Mouse (Mus musculus): ENCODE data around the gene Il9. TPM values are rescaled to one million over a fixed set of nuclear protein-coding genes. Genes with fewer than 3 reads are reported as not detected.

Il9 gene
- polyA plus RNA-seq, 1 experiment: not detected

DNA sequence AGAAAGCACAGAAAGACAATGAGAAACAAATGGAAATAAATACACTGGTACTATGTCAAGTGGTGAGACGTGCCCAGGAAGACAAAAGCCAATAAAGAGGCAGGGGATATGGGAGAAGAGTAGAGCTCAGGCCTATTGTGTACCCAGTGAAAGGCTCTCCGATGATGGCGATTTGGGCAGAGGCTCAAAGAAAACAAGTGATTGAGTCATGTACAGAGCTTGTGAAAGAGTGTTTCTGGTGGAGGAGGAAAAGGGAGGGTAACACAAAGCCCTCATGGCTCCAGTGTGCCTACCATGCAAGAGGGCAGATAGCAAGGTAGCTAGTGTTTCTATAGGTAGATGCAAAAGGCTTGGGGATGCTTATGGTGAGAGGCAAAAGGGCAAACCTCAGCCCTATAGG, 12.4 kb upstream of the Il9 start:
- Histone ChIP-seq H3K27ac (replicated peaks; ENCODE audit: low read depth, low read length) (no peak overlapping the region), H3K4me3 (ENCODE audit: insufficient read depth, low read depth, low read length) (no peak overlapping the region), H3K4me1 (ENCODE audit: control insufficient read depth, insufficient read depth, insufficient read length, low read length) (no peaks in the 10 kb centered on the region)

DNA sequence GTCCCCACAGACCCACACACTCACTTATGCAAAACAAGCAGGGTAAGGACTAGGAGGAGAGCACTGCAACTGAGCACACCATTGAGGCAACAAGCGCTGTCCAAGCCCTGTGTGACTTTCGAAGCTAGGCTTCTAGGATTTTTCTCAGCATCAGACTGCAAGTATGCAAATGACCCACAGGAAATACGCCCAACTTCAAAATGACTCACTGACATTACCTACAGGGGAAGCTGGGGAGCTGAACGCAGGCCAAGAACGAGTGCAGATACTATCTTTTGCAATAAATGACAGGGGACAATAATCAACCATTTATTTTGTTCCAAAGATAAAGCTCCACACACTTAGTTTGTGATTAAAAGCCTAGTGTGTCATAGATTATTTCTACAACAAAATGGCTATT, 6.0 kb upstream of the Il9 start:
- H3K4me3 ChIP-seq (ENCODE audit: insufficient read depth, low read depth, low read length): no peak overlapping the region
- H3K4me1 ChIP-seq (ENCODE audit: control insufficient read depth, insufficient read depth, insufficient read length, low read length): no peaks in the 10 kb centered on the region

DNA sequence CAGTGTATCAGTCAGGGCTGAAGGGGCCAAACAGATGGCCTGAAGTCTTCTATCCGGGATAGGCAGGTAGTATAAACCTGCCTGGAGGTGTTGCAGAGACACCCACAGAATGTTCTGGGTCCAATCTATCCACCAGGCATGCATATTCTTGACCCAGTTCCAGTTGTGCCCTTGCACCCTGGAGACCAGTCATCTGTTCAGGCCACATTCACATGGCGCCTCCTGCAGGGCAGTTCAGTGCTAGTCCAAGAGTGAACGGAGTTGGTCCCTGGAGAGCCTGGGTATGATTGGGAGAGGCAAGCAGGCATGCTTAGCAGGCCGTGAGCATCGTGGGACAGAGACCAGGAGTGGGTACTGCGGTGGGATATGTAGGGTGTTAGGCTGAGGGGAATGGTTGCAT, 4.0 kb downstream of the Il9 start:
- Histone ChIP-seq H3K4me3 (ENCODE audit: insufficient read depth, low read depth, low read length) (no peak overlapping the region), H3K27ac (replicated peaks; ENCODE audit: low read depth, low read length) (no peak overlapping the region), H3K4me1 (ENCODE audit: control insufficient read depth, insufficient read depth, insufficient read length, low read length) (no peaks in the 10 kb centered on the region)

More for the DNA sequence above, 6.0 kb upstream of the Il9 start:
- no peak overlapping the region for H3K27ac ChIP-seq (replicated peaks; ENCODE audit: low read depth, low read length)

DNA sequence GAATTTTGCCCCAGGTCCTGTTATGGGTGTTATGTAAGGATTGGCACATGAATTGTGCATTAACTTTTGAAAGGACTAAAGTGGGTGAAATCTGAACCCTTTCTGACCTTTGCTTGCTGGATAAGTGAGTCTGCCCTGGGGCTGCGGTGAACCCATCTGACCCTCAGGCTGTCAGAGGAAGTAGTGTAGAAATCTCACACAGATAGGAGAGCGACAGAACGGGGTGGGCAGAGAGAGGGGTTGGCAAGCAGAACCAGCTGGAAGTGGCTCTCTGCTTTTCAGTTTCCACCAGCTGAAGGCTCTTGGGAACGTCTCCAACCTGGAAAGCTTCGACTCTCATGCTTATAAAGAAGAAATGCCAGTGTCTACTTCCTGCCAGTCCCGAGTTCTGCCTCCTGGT, 4.8 kb downstream of the Il9 start:
- H3K4me1 ChIP-seq (ENCODE audit: control insufficient read depth, insufficient read depth, insufficient read length, low read length): no peaks in the 10 kb centered on the region
- H3K27ac ChIP-seq (replicated peaks; ENCODE audit: low read depth, low read length): no peak overlapping the region
- no peak overlapping the region for H3K4me3 ChIP-seq (ENCODE audit: insufficient read depth, low read depth, low read length)

DNA sequence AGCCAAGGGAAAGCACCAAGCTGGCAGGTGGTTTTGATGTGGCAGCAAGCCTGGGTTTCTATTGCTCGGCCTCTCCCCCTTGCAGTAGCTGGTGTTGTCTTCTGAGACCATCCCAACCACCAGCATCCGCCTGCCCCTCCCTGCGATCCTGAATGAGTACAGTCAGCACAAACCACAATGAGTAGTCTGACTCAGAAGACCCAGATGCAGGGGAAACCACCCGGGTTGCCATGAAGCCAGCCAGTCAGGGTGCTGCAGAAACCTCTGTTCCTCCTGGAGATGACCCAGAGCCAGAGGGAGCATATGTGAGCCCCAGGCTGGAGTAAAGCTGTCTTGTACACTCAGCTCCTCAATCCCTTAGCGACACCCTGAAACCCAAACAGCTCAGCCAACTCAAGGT, 5.3 kb downstream of the Il9 start:
- no peak overlapping the region for H3K4me3 ChIP-seq (ENCODE audit: insufficient read depth, low read depth, low read length)
- no peaks in the 10 kb centered on the region; the same call in 1 of the 2 replicates for H3K4me1 ChIP-seq (ENCODE audit: control insufficient read depth, insufficient read depth, insufficient read length, low read length)
- H3K27ac ChIP-seq (replicated peaks; ENCODE audit: low read depth, low read length): no peak overlapping the region

DNA sequence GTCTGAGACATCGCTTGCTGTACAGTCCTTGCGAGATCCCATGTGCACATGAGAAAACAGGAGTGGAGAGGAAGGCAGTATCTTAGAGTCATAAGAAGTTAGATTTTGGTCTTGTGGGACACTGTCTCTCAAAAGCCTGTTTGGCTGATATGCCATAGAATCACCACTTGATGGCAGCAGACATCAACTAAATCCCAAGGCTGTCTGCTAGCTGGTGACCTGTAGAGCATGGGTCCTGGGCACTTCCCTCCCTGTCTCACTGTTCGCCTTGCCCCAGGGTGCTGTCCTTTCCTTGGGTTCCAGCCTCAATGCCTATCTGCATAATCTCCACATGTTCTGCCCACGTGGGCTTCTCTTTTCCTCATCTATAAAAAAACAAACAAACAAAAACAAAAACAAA, 6.7 kb downstream of the Il9 start:
- no peak overlapping the region for H3K27ac ChIP-seq (replicated peaks; ENCODE audit: low read depth, low read length)

DNA sequence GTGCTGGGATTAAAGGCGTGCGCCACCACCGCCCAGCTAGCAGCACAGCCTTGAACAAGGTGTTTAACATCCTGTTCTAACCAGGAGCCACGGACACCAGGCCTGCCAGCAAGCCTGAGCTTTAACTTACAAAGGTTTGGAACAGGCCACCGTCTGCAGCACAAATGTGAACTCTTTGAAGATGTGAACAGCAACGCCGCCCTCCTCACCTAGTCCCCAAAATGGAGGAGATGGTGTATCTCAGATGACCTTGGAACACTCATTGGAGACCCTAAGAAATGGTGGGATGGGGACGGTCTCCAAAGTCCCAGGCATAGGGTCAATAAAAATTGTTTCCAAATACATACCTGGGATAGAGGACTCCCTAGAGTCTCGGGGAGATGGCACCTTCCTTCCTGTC, 9.4 kb downstream of the Il9 start:
- no peak overlapping the region for H3K4me3 ChIP-seq (ENCODE audit: insufficient read depth, low read depth, low read length)
- no peak overlapping the region for H3K27ac ChIP-seq (replicated peaks; ENCODE audit: low read depth, low read length)
- H3K4me1 ChIP-seq (ENCODE audit: control insufficient read depth, insufficient read depth, insufficient read length, low read length): peaks cover 4% of the 10 kb centered on the region; the same call in 1 of the 2 replicates

More for the DNA sequence above, 6.7 kb downstream of the Il9 start:
- H3K4me3 ChIP-seq (ENCODE audit: insufficient read depth, low read depth, low read length): no peak overlapping the region
- peaks cover 4% of the 10 kb centered on the region; the same call in 1 of the 2 replicates for H3K4me1 ChIP-seq (ENCODE audit: control insufficient read depth, insufficient read depth, insufficient read length, low read length)

DNA sequence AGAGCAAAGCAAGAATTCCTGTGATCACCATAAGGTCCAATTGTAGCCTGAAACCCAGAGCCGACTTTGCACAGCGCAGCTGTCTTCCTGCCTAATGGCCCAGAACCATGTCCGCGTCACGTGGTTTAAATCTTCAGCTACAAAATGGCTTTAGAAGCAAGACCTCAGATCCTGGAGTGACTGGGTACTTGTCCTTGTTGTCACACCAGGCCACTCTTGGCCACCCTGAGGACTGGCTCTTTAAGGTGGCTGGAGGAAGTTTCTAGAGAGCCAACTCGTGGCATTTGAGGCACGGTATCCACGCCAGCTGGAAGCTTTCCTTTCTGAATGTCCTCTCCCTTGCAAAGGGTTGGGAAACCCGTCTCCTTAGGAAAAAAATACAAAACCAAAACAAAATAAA, 10.1 kb downstream of the Il9 start:
- Histone ChIP-seq H3K4me1 (ENCODE audit: control insufficient read depth, insufficient read depth, insufficient read length, low read length) (peaks cover 4% of the 10 kb centered on the region; the same call in 1 of the 2 replicates), H3K27ac (replicated peaks; ENCODE audit: low read depth, low read length) (no peak overlapping the region), H3K4me3 (ENCODE audit: insufficient read depth, low read depth, low read length) (no peak overlapping the region)

DNA sequence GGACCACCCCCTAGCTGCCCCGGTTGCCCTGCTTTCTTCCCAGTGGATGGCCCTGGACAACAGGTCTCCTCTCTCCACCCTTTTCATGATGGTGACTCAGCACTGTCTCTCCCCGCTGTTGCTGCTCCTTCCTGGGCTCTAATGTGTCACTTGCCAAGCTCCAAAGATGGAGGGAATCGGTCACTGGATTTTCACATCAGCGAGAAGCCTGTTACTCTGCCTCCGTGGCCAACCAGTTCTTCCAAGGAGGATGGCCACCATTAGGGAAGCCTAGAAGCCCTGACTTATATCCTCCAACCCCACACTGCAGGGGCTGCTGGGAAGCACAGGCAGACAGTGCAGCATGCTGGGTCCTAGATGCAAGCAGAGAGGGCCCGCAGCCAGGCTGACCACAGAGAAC, 10.8 kb downstream of the Il9 start:
- H3K4me1 ChIP-seq (ENCODE audit: control insufficient read depth, insufficient read depth, insufficient read length, low read length): peaks cover 4% of the 10 kb centered on the region; the same call in 1 of the 2 replicates
- H3K27ac ChIP-seq (replicated peaks; ENCODE audit: low read depth, low read length): no peak overlapping the region
- no peak overlapping the region for H3K4me3 ChIP-seq (ENCODE audit: insufficient read depth, low read depth, low read length)

DNA sequence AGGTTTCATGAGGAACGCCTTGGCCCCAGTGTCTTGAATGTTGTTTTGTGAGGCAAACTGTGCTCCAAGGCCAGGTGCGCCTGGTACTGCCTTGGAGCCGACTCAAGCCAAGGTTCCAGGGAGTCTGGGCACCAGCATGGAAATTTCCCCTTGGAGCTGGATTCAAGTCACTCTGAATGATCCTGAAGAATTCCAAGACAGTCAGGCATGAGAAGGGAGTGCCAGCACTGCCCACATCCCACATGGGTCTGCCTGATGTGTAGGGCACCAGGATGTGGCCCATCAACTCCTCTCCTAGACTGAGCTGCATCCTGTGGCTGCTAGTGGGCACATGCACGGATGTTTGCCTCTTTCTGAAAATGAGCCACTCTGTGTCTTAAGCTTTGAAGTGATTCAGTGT, 13.5 kb downstream of the Il9 start:
- no peak overlapping the region for H3K4me3 ChIP-seq (ENCODE audit: insufficient read depth, low read depth, low read length)
- no peak overlapping the region for H3K27ac ChIP-seq (replicated peaks; ENCODE audit: low read depth, low read length)
- H3K4me1 ChIP-seq (ENCODE audit: control insufficient read depth, insufficient read depth, insufficient read length, low read length): peaks cover 4% of the 10 kb centered on the region; the same call in 1 of the 2 replicates

DNA sequence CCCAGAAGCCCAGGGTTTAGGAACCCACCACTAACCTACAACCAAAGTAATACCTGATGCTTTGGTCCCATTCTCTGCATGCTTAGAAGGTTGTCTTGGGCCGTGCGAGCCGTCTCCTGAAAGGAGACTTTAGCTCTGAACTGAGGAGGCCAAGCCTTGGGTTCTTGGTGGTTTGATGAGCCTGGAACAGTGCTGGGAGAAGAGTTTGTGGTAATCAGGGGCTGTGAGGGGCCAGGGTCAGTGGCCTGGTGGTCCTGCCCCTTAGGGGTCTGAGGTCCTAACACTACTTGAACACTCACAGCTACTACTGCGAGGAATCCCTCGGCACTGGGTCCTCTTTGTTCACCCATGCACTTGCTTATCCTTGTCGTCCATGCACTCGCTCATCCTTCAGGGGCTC, 14.3 kb downstream of the Il9 start:
- Histone ChIP-seq H3K4me3 (ENCODE audit: insufficient read depth, low read depth, low read length) (no peak overlapping the region), H3K27ac (replicated peaks; ENCODE audit: low read depth, low read length) (no peak overlapping the region)

DNA sequence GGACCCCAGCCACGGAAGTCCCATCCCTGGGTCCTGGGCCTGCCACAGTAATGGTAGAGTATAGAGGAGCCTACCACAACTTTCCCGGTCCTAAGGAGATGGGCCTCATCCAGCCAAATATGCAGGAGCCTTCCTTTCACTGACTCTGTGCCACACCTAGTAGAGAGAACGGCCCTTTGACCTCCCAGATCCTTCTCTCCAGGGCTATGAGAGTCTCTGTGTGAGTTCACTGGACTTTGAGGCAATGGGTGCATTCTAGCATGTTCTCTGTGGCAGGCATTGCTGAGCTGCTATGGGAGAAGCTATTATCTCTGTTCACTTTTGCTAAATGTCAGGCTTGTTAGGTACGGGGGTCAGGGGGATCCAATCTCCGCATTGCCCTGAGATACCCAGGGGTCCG, 18.3 kb downstream of the Il9 start:
- Histone ChIP-seq H3K4me3 (ENCODE audit: insufficient read depth, low read depth, low read length) (no peak overlapping the region), H3K27ac (replicated peaks; ENCODE audit: low read depth, low read length) (no peak overlapping the region), H3K4me1 (ENCODE audit: control insufficient read depth, insufficient read depth, insufficient read length, low read length) (no peaks in the 10 kb centered on the region)

More for the DNA sequence above, 14.3 kb downstream of the Il9 start:
- H3K4me1 ChIP-seq (ENCODE audit: control insufficient read depth, insufficient read depth, insufficient read length, low read length): peaks cover 4% of the 10 kb centered on the region; the same call in 1 of the 2 replicates

DNA sequence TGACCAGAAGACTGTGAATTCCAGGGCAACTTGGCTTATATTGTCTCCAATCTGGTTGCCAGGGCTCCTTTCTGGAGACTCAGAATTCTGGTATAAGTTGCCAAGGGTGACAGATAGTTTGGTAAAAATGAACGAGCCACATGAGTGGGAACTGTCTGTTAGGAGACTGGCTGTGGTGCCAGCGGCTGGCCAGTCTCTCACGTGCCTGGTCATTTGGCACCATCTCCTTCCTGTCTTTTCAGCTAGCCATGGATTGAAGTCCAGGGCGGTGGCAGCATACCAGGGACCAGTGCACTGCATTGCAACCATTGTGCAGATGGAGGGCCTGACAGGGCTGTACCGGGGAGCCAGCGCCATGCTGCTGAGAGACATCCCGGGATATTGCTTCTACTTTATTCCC, 18.8 kb downstream of the Il9 start:
- no peak overlapping the region for H3K4me3 ChIP-seq (ENCODE audit: insufficient read depth, low read depth, low read length)
- no peaks in the 10 kb centered on the region for H3K4me1 ChIP-seq (ENCODE audit: control insufficient read depth, insufficient read depth, insufficient read length, low read length)
- no peak overlapping the region for H3K27ac ChIP-seq (replicated peaks; ENCODE audit: low read depth, low read length)

DNA sequence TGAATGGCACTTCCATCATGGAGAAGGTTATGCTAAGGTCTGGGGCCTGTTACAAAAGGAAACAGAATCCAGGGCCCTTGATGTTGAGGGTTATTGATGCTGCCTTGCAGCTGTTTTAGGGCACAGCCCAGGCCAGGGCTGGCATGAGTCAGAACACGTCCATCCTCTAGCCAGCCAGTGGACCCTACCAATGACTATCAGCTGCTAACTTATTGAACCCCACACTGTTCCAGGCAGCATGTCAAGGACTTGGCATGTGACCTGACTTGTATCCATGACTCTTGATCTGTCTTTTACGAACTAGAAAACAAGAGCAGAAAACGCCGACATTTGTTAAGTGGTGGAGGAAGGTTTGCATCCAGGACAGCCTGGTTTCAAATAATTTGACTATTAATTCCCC, 19.3 kb downstream of the Il9 start:
- no peak overlapping the region for H3K4me3 ChIP-seq (ENCODE audit: insufficient read depth, low read depth, low read length)
- H3K4me1 ChIP-seq (ENCODE audit: control insufficient read depth, insufficient read depth, insufficient read length, low read length): no peaks in the 10 kb centered on the region
- no peak overlapping the region for H3K27ac ChIP-seq (replicated peaks; ENCODE audit: low read depth, low read length)

DNA sequence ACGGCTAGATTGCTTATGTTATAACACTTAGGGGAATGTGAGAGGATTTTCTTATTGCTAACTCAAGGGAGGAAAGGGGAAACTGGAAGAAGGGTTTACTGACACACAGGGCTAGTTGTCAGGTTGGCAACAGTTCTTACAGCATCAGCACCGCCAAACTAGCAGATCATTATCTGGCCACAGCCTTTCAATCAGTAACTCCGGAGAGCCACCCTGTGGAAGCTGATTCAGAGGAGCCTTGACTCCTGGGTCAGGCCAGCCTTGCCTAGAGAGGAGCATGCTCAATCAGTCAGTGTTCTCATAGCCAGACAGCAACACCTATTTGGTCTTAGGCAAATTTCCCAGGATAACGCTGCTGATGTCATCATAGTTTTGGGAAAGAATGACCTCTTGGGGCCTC, 20.6 kb downstream of the Il9 start:
- Histone ChIP-seq H3K4me1 (ENCODE audit: control insufficient read depth, insufficient read depth, insufficient read length, low read length) (no peaks in the 10 kb centered on the region), H3K27ac (replicated peaks; ENCODE audit: low read depth, low read length) (no peak overlapping the region), H3K4me3 (ENCODE audit: insufficient read depth, low read depth, low read length) (no peak overlapping the region)

DNA sequence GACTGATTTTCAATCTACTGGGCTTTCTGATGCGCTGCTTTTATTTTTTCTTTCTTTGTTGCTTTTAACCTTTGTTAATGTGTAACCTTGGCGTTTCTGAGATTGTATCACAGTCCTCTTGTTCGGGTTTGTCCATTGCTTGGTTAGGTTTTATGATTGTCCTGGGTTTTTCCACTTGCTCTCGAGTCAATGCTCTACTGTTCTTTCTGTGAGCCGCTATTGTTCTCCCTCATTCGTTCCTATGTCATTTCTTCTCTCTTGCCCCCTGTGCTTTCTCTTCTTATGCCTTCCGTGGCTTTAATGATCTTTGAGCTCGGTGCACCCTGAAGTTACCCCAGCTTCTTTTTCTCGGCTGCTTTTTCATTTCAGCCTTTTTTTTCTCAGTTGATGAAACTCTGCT, 24.0 kb downstream of the Il9 start:
- Histone ChIP-seq H3K4me3 (ENCODE audit: insufficient read depth, low read depth, low read length) (no peak overlapping the region), H3K4me1 (ENCODE audit: control insufficient read depth, insufficient read depth, insufficient read length, low read length) (no peaks in the 10 kb centered on the region), H3K27ac (replicated peaks; ENCODE audit: low read depth, low read length) (no peak overlapping the region)

DNA sequence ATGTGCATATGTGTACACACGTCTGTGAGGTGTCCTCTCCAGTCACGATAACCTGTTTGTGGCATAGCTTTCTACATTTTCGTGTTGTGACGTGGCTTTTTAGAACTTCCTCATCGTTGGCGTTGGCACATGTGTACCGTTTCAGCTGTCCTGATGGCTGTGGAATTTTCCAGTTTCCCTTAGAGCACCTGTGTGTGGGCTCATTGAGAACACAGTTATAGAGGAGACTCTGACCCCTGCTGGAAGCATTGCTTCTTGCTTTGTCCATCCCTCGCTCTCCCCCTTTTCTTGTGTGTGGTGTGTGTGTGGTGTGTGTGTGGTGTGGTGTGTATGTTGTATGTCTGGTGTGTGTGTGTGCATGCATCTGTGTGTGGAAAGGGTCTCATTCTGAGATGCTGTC, 32.0 kb downstream of the Il9 start:
- H3K4me3 ChIP-seq (ENCODE audit: insufficient read depth, low read depth, low read length): no peak overlapping the region
- H3K27ac ChIP-seq (replicated peaks; ENCODE audit: low read depth, low read length): no peak overlapping the region
- no peaks in the 10 kb centered on the region for H3K4me1 ChIP-seq (ENCODE audit: control insufficient read depth, insufficient read depth, insufficient read length, low read length)

All from brown adipose tissue, adult 24 weeks (tissue).